Mouse (Mus musculus): ENCODE data around the gene Spink4.

GRCm38 (mm10) chr4:40976651-40977050 is 56.8 kb downstream of the Spink4 start:
- TF ChIP-seq CTCF (IDR thresholded peaks at IDR 0.05; ENCODE audit: extremely low read depth, insufficient read length, insufficient replicate concordance, low read depth, low read length) (no peak), POLR2A (IDR thresholded peaks at IDR 0.05; ENCODE audit: low read depth, low read length) (no peak)
